Mouse (Mus musculus) induced T-regulatory cell, adult 2 months (primary cell): ENCODE measurements around the gene Phgdh.

Experiments
- DNase-seq: peaks from one replicate; pipeline ENCODE4 v3.0.0-alpha.2; 2012; ENCODE audit warnings: low read depth

The Phgdh gene

DNA sequence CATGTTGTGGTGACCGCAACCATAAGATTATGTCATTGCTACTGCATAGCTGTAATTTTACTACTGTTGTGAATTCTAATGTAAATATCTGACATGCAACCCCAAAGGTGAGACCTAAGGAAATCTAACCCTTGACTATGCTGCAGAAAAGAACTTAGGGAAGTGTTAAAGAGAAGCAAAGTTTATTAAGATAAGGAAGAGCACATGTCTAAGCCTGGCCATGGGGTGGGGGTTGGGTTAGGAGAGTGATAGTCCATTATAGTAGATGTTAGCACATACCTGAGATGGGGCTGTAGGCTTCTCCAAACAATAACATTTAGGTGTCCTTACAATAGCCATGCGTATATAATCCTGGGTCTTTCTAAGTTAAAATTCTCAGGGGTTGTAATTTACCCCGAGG is 3.4 kb upstream of the Phgdh start:
- no peak for DNase-seq

DNA sequence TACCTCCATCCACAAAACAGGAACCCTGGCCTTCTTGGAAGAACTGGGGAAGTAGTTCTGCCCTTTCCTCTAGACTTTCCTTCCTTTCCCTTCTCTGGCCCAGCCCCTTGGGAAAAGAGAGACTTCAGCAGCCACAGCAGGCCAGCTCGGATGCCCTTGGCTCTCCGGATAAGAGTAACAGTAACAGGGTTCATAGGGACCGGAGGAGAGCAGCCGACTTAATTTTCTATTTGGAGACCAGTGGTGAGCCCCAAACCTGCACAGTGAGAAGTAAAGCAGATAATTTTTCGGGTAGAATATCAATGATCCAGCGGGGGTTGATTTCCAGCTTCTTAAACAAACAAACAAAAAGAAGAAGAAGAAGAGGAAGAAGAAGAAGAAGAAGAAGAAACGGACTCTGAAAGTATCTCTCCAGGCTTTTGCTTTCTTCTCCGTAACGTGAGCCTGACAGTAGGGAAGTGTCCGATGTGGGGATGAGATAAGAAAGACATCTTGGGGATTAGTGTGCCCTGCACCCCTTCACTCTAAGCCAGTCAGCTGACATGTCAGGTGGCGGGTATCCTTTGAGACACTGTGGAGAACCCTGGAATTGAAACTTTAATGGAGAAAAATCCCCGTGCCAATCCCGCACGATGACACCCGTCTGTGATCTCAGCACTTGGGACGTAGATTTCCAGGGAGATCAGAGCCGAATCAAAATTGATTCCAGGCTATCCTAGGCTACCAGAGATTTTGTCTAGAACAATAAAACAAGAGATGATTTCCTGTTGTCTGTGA is 1.2 kb upstream of the Phgdh start:
- no peak for DNase-seq

DNA sequence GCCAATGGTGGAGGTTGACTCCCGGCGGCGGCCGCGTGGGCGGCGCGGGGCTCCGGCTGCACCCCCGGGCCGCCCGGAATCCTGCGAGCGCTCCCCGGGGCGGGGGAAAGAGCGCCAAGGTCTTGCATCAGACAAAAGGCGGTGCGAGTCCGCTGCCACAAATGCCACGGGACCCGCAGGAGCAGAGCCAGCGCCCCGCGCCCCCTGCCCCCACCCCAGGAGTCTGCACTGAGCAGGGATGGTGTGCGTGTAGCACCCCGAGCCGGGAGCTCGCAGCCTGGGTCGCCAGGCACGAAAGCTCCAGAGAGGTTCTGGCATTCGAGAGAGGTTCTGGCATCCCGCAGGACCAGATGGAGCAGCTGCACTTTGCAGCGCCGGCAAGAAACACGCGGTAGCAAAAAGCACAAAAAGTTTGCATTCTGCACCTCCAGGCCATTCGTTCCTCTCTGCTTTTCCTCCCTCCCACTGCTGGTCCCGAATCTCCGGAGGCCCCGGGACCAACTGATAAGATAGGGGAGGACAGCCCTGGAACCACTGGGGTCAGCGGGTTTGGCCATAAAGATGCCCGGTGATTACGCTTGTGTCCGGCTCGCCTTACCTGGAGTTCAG is 589 bp downstream of the Phgdh start:
- peak; percentile 50 for DNase-seq

DNA sequence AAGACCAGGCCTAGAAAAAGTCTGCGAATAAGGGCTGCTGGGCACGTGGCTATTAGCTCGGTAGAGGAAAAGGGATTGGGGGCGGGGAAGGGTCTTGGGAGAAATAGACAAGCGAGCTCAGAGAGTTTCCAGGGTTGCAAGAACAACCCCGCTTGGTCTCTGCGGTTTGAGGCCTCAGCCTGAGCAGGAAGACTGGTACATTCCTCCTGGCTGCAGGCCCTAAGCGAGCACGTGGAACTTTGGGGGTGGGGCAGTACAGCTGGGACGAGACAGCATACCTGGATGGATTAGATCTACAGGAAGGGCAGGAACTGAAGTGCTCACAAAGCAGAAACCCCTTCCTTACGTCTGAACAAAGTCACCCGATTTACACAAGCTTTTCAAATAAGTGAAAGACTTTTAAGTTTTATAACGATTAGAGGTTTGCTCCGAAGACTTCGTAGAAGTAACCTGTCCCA is 1.2 kb downstream of the Phgdh start:
- peak; percentile 71 for DNase-seq

DNA sequence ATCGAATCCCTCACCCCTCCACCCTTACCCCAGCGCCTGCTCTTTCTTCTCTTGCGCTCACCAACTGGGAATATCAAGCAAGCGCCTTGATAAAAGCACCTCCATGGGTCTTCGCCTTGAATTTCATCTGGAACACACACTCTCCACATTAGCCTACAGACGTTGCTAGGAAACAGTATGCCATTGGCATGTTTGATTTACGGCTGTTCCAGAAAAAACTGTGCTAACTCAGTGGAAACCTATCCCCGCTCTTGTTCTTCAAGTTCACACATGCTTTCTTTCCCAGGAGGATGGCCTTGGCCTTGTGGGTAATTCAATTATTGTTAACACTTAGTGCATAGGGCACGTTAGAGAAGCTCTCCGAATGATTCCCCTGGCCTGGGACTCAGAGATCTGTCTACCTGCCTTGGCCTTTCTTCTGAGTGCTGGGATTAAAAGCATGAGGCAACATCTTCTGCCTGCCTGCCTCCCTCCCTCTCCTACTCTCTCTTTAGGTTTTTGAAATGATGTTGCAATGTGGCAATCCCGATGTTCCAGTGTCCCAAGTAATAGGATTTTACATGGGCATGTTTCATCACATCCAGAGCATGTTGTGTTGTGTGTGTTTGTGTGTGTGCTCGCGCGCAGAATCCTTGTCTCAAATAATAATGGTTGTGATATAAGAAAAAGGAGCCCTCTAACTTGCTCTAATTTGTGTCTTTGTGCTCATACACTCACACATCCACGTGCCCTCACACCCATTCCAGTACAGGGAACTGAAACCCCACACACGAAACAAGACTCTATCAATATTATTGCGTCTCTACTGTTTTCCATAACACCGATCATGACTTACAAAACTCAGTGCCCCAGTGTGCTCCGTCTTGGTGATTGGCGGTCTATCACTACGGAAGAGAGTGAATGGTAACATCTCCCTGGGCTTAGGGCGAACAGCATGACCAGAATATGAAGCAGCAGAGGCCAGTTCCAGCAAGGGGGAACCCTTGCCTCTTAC is 2.8 kb downstream of the Phgdh start:
- peak; percentile 42 for DNase-seq

DNA sequence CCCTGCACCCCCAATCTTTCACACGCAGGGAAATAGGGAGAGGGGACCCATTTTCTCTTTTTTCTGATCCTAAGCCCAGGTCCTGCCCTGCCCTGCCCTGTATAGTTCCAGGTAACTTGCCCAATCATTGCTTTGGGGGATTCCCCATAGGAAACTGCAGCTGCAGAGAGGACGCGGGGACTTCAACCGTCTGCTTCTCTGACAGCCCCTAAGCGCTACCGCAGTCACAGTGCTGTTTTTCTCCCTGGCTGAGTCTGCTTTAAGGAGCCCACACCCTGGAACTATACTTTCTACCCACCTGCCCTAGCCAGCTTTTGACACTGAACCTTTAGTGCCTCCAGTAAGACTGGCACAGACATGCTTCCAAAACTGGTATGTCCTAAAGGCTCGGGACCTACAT is 3.9 kb downstream of the Phgdh start:
- peak; percentile 71 for DNase-seq

DNA sequence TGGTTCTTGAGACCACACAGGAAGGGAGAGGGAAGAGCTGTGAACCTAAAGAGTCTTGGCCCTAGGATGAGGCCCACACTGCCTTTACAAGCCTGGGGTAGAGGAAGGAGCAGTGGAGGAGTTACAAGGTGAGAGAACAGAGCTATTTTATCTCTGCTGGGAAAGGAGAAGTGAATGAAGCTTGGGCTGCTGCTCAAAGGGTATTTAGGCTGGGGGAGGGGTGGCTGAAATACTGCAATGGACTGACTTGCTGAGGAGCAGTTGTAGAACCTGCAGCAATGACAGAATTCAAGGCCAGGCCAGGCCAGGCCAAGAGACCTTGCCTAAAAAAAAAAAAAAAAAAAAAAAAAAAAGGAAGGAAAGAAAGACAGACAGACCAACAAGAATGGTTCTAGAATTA is 4.5 kb downstream of the Phgdh start:
- no peak for DNase-seq

DNA sequence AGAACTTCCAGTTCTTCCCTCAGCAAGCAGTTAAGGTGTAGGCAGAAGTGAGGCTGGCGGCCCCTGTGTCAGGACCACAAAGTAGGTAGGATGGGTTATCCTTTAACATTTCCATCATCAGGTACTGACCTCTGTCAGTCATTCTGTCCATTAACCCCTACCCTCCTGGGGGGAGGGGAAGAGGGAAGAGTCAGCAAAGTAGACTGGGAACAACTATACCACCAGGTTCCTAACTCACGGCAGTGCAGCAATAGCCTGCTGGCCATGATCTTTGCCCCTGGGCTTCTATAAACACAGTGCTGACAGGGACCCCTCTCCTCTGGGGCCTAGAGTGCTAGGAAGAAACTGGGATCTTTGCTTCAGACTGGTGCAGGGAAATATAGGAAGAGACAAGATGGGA is 5.8 kb downstream of the Phgdh start:
- DNase-seq, result no peak

DNA sequence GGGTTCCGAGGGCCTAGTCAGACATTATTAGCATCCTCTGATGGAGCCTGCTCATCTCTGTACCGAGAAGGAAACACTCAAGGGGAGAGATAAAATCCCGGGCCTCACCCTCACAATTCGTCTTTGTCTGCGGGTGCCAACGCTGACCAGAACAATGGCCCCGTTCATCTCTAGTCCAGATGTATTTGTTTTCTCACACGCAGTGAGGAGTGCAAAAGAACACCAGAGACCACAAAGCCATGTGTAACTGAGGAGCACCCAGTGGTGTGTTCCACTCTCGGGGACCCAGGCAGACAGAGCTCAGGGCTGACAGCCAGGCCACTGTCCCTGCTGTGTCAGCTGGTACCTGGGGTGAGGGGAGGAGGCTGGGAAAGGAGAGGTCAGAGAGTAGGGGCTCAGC is 15.6 kb downstream of the Phgdh start:
- DNase-seq, result no peak

DNA sequence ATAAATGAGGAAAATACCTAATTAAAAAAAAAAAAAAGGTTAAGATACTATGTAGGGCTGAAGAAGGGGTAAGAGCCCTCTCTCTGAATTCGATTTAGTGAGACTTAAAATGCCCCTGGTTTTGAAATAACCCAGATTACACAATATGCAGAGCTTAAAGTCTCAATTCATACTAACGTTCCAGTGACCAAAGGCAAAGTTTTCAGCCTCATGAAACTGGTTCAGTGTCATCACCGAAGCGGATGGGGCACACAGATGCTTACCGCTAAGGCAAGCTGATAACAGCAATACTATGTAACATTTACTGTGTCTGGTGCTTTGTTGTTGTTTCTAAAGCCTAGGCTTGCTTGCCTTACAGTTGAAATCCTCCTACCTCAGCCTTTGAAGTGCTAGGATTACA is 17.6 kb downstream of the Phgdh start:
- DNase-seq, result no peak

DNA sequence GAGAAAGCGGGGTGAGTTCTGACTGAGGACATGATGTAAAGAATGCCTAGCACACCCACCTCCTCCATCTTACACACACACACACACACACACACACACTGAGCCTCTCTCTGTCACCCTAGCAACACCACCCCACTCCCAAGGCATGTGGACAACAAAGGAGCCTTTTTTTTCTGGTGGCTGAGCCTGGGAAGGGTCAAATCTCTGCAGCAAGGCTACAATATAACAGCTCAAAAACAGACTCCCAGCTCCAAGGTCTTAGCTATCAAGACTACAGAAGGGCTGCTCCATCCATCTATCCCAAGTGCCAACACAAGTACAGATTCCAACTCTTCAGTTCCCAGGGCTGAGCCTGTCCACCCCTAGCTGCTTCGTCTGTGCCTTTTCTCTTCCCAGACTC is 20.6 kb downstream of the Phgdh start:
- DNase-seq, result no peak

DNA sequence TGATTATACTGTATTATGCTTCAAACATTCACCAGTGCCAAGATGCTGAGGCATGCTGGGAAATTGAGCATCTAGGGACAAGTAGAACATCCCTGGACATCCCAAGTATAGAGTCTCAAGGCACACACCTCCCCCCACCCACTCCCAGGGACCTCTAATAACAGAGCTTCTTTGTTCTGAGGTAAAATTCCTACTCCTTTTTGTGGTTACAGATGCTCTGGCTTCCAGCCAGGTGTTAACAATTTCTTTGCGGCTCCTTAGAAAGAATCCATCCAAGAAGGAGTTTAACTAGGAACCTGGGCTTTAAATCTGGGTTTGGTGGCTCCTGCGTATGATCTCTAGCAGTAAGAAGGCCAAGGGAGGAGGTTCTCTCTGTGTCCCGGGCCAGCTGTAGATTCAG is 22.6 kb downstream of the Phgdh start:
- DNase-seq, result no peak

DNA sequence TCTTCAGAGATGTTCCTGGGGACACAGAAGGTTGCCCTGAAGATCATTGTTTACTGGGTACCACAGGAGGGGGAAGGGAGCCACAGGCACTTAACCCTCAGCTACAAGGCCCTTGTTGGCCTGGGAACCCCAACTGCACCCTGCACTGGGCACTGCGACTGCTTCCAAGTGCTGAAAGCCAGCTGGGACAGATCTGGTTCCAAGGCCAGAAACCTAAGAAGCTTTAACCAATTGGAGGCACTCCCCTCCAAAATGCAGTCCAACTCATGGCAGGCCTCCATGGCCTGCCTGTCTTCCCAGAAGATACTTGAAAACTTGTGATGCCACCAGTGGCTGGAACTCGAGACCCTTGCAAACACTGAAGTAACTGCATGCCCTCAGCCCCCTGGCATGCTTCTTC is 24.6 kb downstream of the Phgdh start:
- no peak for DNase-seq

DNA sequence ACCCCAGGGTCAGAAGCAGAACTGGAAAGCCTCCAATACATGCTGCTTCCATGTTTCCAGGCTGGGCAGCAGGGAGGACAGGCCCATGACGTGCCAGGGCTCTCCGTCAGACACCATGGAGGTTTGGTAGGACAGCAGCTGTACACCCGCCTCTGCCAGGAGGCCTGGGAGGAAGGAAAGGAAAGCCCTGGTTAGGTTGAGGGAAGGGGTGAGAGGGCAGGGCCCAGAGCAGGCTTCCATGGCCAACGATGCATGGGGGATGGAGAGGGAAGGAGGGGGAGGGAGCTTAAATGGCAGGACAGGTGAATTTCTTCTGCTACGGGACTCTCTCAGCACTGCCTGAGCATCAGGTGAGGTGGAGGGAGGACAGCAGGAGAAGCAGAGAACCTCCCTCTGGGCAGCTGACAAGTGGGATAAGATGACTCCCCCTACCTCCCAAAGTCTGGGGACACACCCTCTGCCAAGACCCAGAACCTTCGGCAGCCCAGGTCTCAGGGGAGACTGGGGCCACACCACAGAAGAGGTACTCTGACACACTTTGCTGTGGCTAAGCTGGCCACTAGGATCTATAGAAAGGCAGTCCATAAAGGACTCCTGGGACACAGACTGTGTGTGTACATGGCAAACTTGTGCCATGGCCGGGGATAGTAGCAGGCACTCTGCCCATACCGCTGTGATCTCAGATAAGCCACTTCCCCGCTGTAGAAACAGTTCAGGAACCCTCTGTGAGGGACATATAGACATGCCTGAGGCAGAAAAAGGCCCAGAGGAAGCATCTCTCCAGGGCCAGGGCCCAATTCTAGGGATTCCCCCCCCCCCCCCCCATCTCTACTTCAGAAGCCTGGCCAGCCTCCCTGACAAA is 26.3 kb downstream of the Phgdh start:
- no peak for DNase-seq

DNA sequence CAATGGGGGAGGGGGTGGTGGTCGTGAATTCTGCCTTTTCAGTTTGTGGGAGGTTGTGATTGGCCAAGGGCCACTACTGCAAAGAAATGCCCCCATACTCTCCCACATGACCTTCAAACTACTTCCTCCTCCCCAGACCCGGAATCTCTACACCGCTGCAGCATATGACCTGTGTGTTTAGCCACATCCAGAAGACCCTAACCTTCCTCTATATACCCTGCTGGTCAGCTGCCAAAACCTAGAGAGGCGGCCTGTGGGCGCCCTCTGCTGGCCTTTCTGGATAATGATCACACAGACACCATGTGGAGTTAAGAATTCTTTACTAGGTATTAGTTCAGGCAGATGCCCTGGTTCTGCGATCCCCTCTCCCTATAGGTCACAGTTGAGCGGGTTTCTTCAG is 26.9 kb downstream of the Phgdh start:
- DNase-seq, result peak; percentile 63

DNA sequence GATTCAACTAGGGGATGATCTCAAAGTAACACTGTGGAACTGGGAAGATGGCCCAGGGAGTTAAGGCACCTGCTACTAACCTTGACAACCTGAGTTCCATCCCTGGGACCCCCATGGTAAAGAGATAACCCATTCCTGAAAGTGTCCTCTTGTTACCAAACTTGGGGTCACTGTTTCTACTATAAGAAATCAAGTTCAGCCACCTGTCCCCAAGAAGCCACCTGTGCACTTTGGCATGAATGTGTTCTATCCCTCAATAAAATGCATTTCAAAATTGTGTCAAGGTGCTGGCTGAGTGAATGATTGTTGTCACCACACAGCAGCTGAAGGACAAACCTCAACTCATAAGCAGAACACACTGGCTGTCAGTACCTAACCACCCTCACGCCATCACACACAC is 29.3 kb downstream of the Phgdh start:
- DNase-seq, result no peak

DNA sequence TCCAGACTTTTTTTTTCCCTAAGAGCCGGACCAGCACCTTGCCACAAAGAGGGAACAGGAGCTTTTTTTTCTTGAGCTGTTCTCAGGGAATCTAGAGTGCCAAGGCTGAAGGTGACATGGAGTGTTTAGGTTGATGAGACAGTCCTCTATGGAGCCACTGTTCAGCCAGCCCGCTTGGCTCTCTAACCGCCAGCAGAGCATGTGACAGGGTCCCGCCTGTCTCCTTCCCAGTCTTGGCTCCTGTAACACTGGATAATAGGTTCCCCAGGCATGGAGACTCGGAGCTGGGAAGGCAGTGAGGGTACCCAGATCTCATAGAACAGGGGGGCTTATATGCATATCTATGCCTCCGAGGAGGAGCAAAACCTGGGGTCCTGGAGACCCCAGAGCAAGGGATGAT is 31.2 kb downstream of the Phgdh start:
- no peak for DNase-seq

DNA sequence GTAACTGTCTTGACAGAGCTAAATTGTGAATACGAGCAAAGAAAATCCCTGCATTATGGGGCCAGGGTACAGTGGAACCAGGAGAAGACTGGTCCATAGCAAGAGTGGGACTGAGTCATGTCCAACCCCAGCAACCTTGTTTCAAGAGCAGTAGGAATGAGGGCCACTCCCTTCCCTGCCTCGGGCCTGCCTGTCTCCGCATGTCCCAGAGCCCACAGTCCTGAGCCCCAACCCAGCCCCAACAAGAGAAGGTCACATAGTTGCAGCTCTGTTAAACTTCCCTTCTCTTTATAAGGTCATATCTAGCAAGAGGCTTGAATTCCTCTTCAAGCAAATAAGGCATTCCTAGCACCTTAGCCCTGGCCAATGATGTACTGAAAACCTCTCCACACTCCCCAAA is 38.0 kb downstream of the Phgdh start:
- DNase-seq, result no peak

DNA sequence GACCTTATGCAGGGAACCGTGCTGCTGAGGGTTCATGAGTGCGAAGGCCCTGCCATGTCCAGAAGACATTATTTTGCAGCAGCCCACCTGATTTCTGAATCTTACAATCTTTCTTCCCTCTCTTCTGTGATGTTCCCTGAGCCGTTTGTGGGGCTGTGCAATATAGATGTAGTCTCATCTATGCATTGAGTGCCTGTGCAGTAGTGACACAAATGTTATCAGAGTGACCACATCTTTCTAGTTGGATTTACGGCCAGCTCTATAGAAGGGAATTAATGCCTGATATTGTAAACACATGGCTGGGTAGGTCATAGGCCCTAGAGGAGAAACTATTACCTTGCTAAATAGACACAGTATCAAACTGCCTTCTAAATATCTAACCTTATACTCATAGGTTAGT is 39.5 kb downstream of the Phgdh start:
- no peak for DNase-seq

DNA sequence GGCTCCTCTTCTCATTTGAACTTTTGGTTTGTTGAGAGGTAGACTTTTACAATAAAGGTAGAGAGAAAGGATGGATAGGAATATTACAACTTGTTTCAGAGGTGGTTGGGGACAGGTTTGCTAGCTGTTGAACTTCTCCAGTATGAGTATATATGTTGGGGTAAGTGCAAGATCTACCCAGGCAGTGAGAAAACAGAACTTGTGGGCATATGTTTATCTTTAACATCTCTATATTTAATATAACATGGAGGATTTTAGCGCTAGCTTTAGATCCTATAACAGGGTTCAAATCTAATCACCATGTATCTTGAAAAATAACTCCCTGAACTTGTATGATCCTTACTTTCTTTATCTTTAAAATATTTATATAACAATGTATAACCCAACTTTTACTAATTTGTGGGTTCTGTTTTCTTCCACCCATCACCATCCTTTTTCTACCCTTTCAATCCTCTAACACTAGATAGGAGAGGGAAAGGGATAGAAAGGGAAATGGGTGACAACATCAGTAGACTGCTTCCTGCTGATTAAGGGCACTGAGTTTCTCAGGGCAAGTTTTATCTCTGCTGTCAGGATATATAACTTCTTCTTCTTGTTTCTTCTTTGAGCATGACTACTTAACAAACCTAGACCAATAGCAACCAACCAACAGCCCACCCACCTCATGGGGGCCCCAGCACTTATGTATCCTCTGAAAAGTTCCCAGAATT is 40.2 kb downstream of the Phgdh start:
- no peak for DNase-seq

DNA sequence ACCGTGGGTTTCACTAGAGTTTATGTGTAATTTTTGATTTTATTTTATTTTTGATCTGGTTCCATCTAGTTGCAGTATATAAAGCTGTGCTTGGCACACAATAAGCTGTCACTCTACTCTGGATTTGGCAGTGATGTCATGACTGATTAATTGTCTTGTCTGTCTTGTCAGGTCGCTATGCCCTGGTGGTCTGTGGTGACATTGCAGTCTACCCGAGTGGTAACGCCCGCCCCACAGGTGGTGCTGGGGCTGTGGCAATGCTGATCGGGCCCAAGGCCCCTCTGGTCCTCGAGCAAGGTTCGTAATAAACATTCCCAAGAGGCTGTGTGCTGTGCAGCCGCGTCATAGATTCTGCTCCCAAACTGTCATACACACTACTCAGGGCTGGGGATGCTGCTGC is 43.8 kb downstream of the Phgdh start:
- no peak for DNase-seq
